Mouse (Mus musculus): ENCODE measurements around the gene Ttc33. TPM values are rescaled to one million over a fixed set of nuclear protein-coding genes. Genes with fewer than 3 reads are reported as not detected.

The Ttc33 gene
- polyA plus RNA-seq (2014; fragmentation: Nextera tagmentation; extraction: Ambion mirVana) = 46.2 and 47.2 TPM in 2 replicates

- 0 out of 2 replicates have a peak, but pooled peaks cover 5% of the 10 kb centered on the region for H3K4me1 ChIP-seq (ENCODE audit: control insufficient read depth, insufficient read depth, low read length)
- H3K36me3 ChIP-seq (ENCODE audit: control insufficient read depth, insufficient read depth, low read length) = no peaks in the 10 kb centered on the region
- WGBS = under 1% methylated on average over 53 of the region's 55 CpGs
- H3K27ac ChIP-seq (replicated peaks; ENCODE audit: low read depth, low read length) = peak within 1 kb of the TSS; percentile 60; the same call in 1 of the 2 replicates
- H3K9ac ChIP-seq (ENCODE audit: low read length) = peak within 1 kb of the TSS; percentile 85
- no peaks in the 10 kb centered on the region for H3K9me3 ChIP-seq (ENCODE audit: control insufficient read depth, low read length)
- peak within 1 kb of the TSS; percentile 56 for H3K4me2 ChIP-seq (ENCODE audit: low read depth, severe bottlenecking)
- H3K27me3 ChIP-seq (ENCODE audit: control insufficient read depth, insufficient read depth, low read length) = no peaks in the 10 kb centered on the region
- ATAC-seq (ENCODE audit: insufficient number of reproducible peaks, low FRiP score, low TSS enrichment, low read depth) (peak; percentile 82; the same call in 1 of the 2 replicates), DNase-seq (ENCODE audit: low spot score) (peak; percentile 79)
- peak within 1 kb of the TSS; percentile 88 for H3K4me3 ChIP-seq (ENCODE audit: low read depth, low read length)
These were observed at the start of gene Ttc33 for GRCm38 (mm10) chr15:5185366-5186292. Gene Ttc33, plus strand, starts transcription at chr15:5185525.

- H3K27me3 ChIP-seq (ENCODE audit: control insufficient read depth, insufficient read depth, low read length) = no peaks in the 10 kb centered on the region
- H3K27ac ChIP-seq (replicated peaks; ENCODE audit: low read depth, low read length) = no peak overlapping the region
These were observed 47.1 kb upstream of the Ttc33 start for GRCm38 (mm10) chr15:5138021-5138856.

GRCm38 (mm10) chr15:5139366-5139765, 46.0 kb upstream of the Ttc33 start:
- no peaks in the 10 kb centered on the region for H3K4me1 ChIP-seq (ENCODE audit: control insufficient read depth, insufficient read depth, low read length)

More at GRCm38 (mm10) chr15:5138021-5138856, 47.1 kb upstream of the Ttc33 start:
- Histone ChIP-seq H3K9me3 (ENCODE audit: control insufficient read depth, low read length) (no peaks in the 10 kb centered on the region), H3K9ac (ENCODE audit: low read length) (no peak overlapping the region), H3K36me3 (ENCODE audit: control insufficient read depth, insufficient read depth, low read length) (no peaks in the 10 kb centered on the region), H3K4me3 (ENCODE audit: low read depth, low read length) (no peak overlapping the region), H3K4me1 (ENCODE audit: control insufficient read depth, insufficient read depth, low read length) (no peaks in the 10 kb centered on the region), H3K4me2 (ENCODE audit: low read depth, severe bottlenecking) (no peak overlapping the region)
- DNase-seq (ENCODE audit: low spot score) (no peak), ATAC-seq (ENCODE audit: insufficient number of reproducible peaks, low FRiP score, low TSS enrichment, low read depth) (no peak)
- 89% methylated on average over 9 of the region's 9 CpGs for WGBS

GRCm38 (mm10) chr15:5139863-5140262, 45.5 kb upstream of the Ttc33 start:
- H3K4me1 ChIP-seq (ENCODE audit: control insufficient read depth, insufficient read depth, low read length) = peaks cover under 1% of the 10 kb centered on the region; the same call in 1 of the 2 replicates
- no peak for DNase-seq (ENCODE audit: low spot score)
- no peak overlapping the region for H3K9ac ChIP-seq (ENCODE audit: low read length)
- no peak overlapping the region for H3K4me2 ChIP-seq (ENCODE audit: low read depth, severe bottlenecking)
- no peak overlapping the region for H3K4me3 ChIP-seq (ENCODE audit: low read depth, low read length)
- H3K36me3 ChIP-seq (ENCODE audit: control insufficient read depth, insufficient read depth, low read length) = no peaks in the 10 kb centered on the region
- ATAC-seq (ENCODE audit: insufficient number of reproducible peaks, low FRiP score, low TSS enrichment, low read depth) = no peak
- 87% methylated on average over 7 of the region's 7 CpGs for WGBS
- H3K27me3 ChIP-seq (ENCODE audit: control insufficient read depth, insufficient read depth, low read length) = no peaks in the 10 kb centered on the region
- H3K27ac ChIP-seq (replicated peaks; ENCODE audit: low read depth, low read length) = no peak overlapping the region
- H3K9me3 ChIP-seq (ENCODE audit: control insufficient read depth, low read length) = no peaks in the 10 kb centered on the region

More at GRCm38 (mm10) chr15:5139366-5139765, 46.0 kb upstream of the Ttc33 start:
- no peak overlapping the region for H3K4me3 ChIP-seq (ENCODE audit: low read depth, low read length)
- no peak overlapping the region for H3K9ac ChIP-seq (ENCODE audit: low read length)
- no peak overlapping the region for H3K27ac ChIP-seq (replicated peaks; ENCODE audit: low read depth, low read length)
- 72% methylated on average over 2 of the region's 2 CpGs for whole genome bisulfite sequencing
- no peak for ATAC-seq (ENCODE audit: insufficient number of reproducible peaks, low FRiP score, low TSS enrichment, low read depth)
- no peaks in the 10 kb centered on the region for H3K27me3 ChIP-seq (ENCODE audit: control insufficient read depth, insufficient read depth, low read length)
- no peak overlapping the region for H3K4me2 ChIP-seq (ENCODE audit: low read depth, severe bottlenecking)
- DNase-seq (ENCODE audit: low spot score) = no peak
- no peaks in the 10 kb centered on the region for H3K9me3 ChIP-seq (ENCODE audit: control insufficient read depth, low read length)
- H3K36me3 ChIP-seq (ENCODE audit: control insufficient read depth, insufficient read depth, low read length) = no peaks in the 10 kb centered on the region

- ATAC-seq (ENCODE audit: insufficient number of reproducible peaks, low FRiP score, low TSS enrichment, low read depth) = no peak
These were observed 45.0 kb upstream of the Ttc33 start for GRCm38 (mm10) chr15:5140357-5140756.

GRCm38 (mm10) chr15:5142047-5142446, 43.3 kb upstream of the Ttc33 start:
- DNase-seq (ENCODE audit: low spot score) (no peak), ATAC-seq (ENCODE audit: insufficient number of reproducible peaks, low FRiP score, low TSS enrichment, low read depth) (no peak)
- no peak overlapping the region for H3K27ac ChIP-seq (replicated peaks; ENCODE audit: low read depth, low read length)
- H3K36me3 ChIP-seq (ENCODE audit: control insufficient read depth, insufficient read depth, low read length) = no peaks in the 10 kb centered on the region
- H3K27me3 ChIP-seq (ENCODE audit: control insufficient read depth, insufficient read depth, low read length) = no peaks in the 10 kb centered on the region
- no peak overlapping the region for H3K4me2 ChIP-seq (ENCODE audit: low read depth, severe bottlenecking)
- 64% methylated on average over 5 of the region's 5 CpGs for WGBS
- H3K9me3 ChIP-seq (ENCODE audit: control insufficient read depth, low read length) = no peaks in the 10 kb centered on the region
- no peak overlapping the region for H3K4me3 ChIP-seq (ENCODE audit: low read depth, low read length)
- H3K4me1 ChIP-seq (ENCODE audit: control insufficient read depth, insufficient read depth, low read length) = peaks cover 5% of the 10 kb centered on the region
- H3K9ac ChIP-seq (ENCODE audit: low read length) = no peak overlapping the region

More at GRCm38 (mm10) chr15:5140357-5140756, 45.0 kb upstream of the Ttc33 start:
- Histone ChIP-seq H3K27ac (replicated peaks; ENCODE audit: low read depth, low read length) (no peak overlapping the region), H3K4me1 (ENCODE audit: control insufficient read depth, insufficient read depth, low read length) (peaks cover 5% of the 10 kb centered on the region), H3K9me3 (ENCODE audit: control insufficient read depth, low read length) (no peaks in the 10 kb centered on the region), H3K27me3 (ENCODE audit: control insufficient read depth, insufficient read depth, low read length) (no peaks in the 10 kb centered on the region), H3K36me3 (ENCODE audit: control insufficient read depth, insufficient read depth, low read length) (no peaks in the 10 kb centered on the region), H3K9ac (ENCODE audit: low read length) (no peak overlapping the region), H3K4me3 (ENCODE audit: low read depth, low read length) (no peak overlapping the region), H3K4me2 (ENCODE audit: low read depth, severe bottlenecking) (no peak overlapping the region)
- DNase-seq (ENCODE audit: low spot score) = no peak

- Histone ChIP-seq H3K27me3 (ENCODE audit: control insufficient read depth, insufficient read depth, low read length) (no peaks in the 10 kb centered on the region), H3K4me1 (ENCODE audit: control insufficient read depth, insufficient read depth, low read length) (peaks cover 5% of the 10 kb centered on the region), H3K4me3 (ENCODE audit: low read depth, low read length) (no peak overlapping the region), H3K27ac (replicated peaks; ENCODE audit: low read depth, low read length) (no peak overlapping the region), H3K36me3 (ENCODE audit: control insufficient read depth, insufficient read depth, low read length) (no peaks in the 10 kb centered on the region), H3K9me3 (ENCODE audit: control insufficient read depth, low read length) (no peaks in the 10 kb centered on the region), H3K9ac (ENCODE audit: low read length) (no peak overlapping the region), H3K4me2 (ENCODE audit: low read depth, severe bottlenecking) (no peak overlapping the region)
- ATAC-seq (ENCODE audit: insufficient number of reproducible peaks, low FRiP score, low TSS enrichment, low read depth) (no peak), DNase-seq (ENCODE audit: low spot score) (no peak)
- 72% methylated on average over 5 of the region's 5 CpGs for WGBS
These were observed 42.6 kb upstream of the Ttc33 start for GRCm38 (mm10) chr15:5142714-5143113.

GRCm38 (mm10) chr15:5143361-5144020, 41.8 kb upstream of the Ttc33 start, which contains the start of gene Prkaa1:
Gene Prkaa1, plus strand, starts transcription at chr15:5143861.
- Histone ChIP-seq H3K36me3 (ENCODE audit: control insufficient read depth, insufficient read depth, low read length) (no peaks in the 10 kb centered on the region), H3K4me1 (ENCODE audit: control insufficient read depth, insufficient read depth, low read length) (peaks cover 8% of the 10 kb centered on the region), H3K4me2 (ENCODE audit: low read depth, severe bottlenecking) (peak within 1 kb of the TSS; percentile 65), H3K4me3 (ENCODE audit: low read depth, low read length) (peak within 1 kb of the TSS; percentile 89), H3K27me3 (ENCODE audit: control insufficient read depth, insufficient read depth, low read length) (no peaks in the 10 kb centered on the region), H3K9me3 (ENCODE audit: control insufficient read depth, low read length) (no peaks in the 10 kb centered on the region), H3K9ac (ENCODE audit: low read length) (peak within 1 kb of the TSS; percentile 88), H3K27ac (replicated peaks; ENCODE audit: low read depth, low read length) (peak within 1 kb of the TSS; percentile 85)
- WGBS = under 1% methylated on average over 52 of the region's 80 CpGs
- DNase-seq (ENCODE audit: low spot score) (peak; percentile 82), ATAC-seq (ENCODE audit: insufficient number of reproducible peaks, low FRiP score, low TSS enrichment, low read depth) (peak; percentile 87)
